Mouse (Mus musculus): ENCODE measurements around the gene Bcl2a1c.

- TF ChIP-seq CTCF (IDR thresholded peaks at IDR 0.05; ENCODE audit: low read depth) (no peak), EP300 (IDR thresholded peaks at IDR 0.05; ENCODE audit: low read depth) (no peak)
Measured at GRCm38 (mm10) chr9:114375276-114375962, 45.5 kb downstream of the Bcl2a1c start.

All from liver, postnatal 0 days (tissue).